Mouse (Mus musculus) kidney, embryonic 14.5 days (tissue): Measurements from ENCODE around the gene Shisa6. TPM values are rescaled to one million over a fixed set of nuclear protein-coding genes. Genes with fewer than 3 reads are reported as not detected.

Source experiments
- ATAC-seq: fragments of 200-750 bp; cut with Nextera tagmentation; 2 replicates; pipeline ENCODE4 v1.8.0; 2017; ENCODE audit warnings: moderate number of reproducible peaks, mild to moderate bottlenecking, moderate TSS enrichment, moderate library complexity; ENCODE audit not compliant: low FRiP score, low TSS enrichment
- H3K27ac ChIP-seq: fragments of 300-500 bp; sonication (generic); 2 replicates; pipeline ENCODE4 v1.5.1; 2014; ENCODE audit warnings: low read depth, mild to moderate bottlenecking, low read length, moderate library complexity, mixed read lengths
- H3K27me3 ChIP-seq: fragments of 300-500 bp; sonication (generic); 2 replicates; pipeline ENCODE4 v1.6.1; 2014; ENCODE audit warnings: mild to moderate bottlenecking, low read length; ENCODE audit not compliant: control insufficient read depth, insufficient read depth
- H3K36me3 ChIP-seq: fragments of 300-500 bp; sonication (generic); 2 replicates; pipeline ENCODE4 v1.6.1; 2014; ENCODE audit warnings: low read length, mixed read lengths; ENCODE audit not compliant: control insufficient read depth, insufficient read depth
- H3K4me1 ChIP-seq: fragments of 300-500 bp; sonication (generic); 2 replicates; pipeline ENCODE4 v1.6.1; 2014; ENCODE audit warnings: low read length, mixed read lengths; ENCODE audit not compliant: control insufficient read depth, insufficient read depth
- H3K4me2 ChIP-seq: fragments of 300-500 bp; sonication (generic); replicated peaks from 2 replicates; pipeline ENCODE4 v1.6.1; 2014; ENCODE audit warnings: low read depth, mild to moderate bottlenecking, low read length
- H3K4me3 ChIP-seq: fragments of 300-500 bp; sonication (generic); 2 replicates; pipeline ENCODE4 v1.5.1; 2014; ENCODE audit warnings: mild to moderate bottlenecking, low read length
- H3K9ac ChIP-seq: fragments of 300-500 bp; sonication (generic); 2 replicates; pipeline ENCODE4 v1.6.1; 2014; ENCODE audit warnings: low read depth, mild to moderate bottlenecking, low read length, moderate library complexity
- H3K9me3 ChIP-seq: fragments of 300-500 bp; sonication (generic); 2 replicates; pipeline ENCODE4 v1.6.1; 2016; ENCODE audit warnings: low read length; ENCODE audit not compliant: control insufficient read depth
- WGBS: fragments of 180-500 bp; shearing (Covaris S2); extraction: QIAGEN DNeasy Blood & Tissue Kit; methylation state at CpG from one replicate; pipeline ENCODE4 v1.1.7; 2014; 5-methylcytosine and 5-hydroxymethylcytosine counted together
- polyA plus RNA-seq: library from polyadenylated mRNA; unstranded; fragments of >200 nt; fragmentation: Nextera tagmentation; extraction: Ambion mirVana; gene quantifications from 2 replicates; pipeline ENCODE4 v1.2.1, GENCODE M21; 2014

The Shisa6 gene
- polyA plus RNA-seq, 1 experiment from 2014 or later = 0.20 TPM

- Histone ChIP-seq H3K4me2 (no peak overlapping the region), H3K4me3 (no peak overlapping the region), H3K9ac (no peak overlapping the region), H3K27me3 (no peaks in the 10 kb centered on the region), H3K4me1 (no peaks in the 10 kb centered on the region), H3K9me3 (no peaks in the 10 kb centered on the region), H3K27ac (no peak overlapping the region), H3K36me3 (no peaks in the 10 kb centered on the region)
- 89% methylated on average over 4 of the region's 4 CpGs for WGBS
- no peak for ATAC-seq
Measured at GRCm38 (mm10) chr11:66534291-66534690, 8.5 kb upstream of the Shisa6 start.

- Histone ChIP-seq H3K4me3 (no peak overlapping the region), H3K36me3 (no peaks in the 10 kb centered on the region), H3K4me1 (no peaks in the 10 kb centered on the region), H3K9me3 (no peaks in the 10 kb centered on the region), H3K27ac (no peak overlapping the region), H3K9ac (no peak overlapping the region), H3K4me2 (no peak overlapping the region), H3K27me3 (peaks cover 56% of the 10 kb centered on the region)
- ATAC-seq = no peak
Measured at GRCm38 (mm10) chr11:66528146-66528545, 2.4 kb upstream of the Shisa6 start.

- Histone ChIP-seq H3K9me3 (no peaks in the 10 kb centered on the region), H3K27me3 (peaks cover 62% of the 10 kb centered on the region), H3K36me3 (no peaks in the 10 kb centered on the region), H3K4me2 (no peak overlapping the region), H3K27ac (no peak overlapping the region), H3K9ac (no peak overlapping the region), H3K4me3 (no peak overlapping the region; the same call in 1 of the 2 replicates), H3K4me1 (no peaks in the 10 kb centered on the region)
- WGBS = 0% methylated on average over 5 of the region's 5 CpGs
- peak; percentile 48; the same call in 1 of the 2 replicates for ATAC-seq
Measured at GRCm38 (mm10) chr11:66527343-66527742, 1.6 kb upstream of the Shisa6 start.

- Histone ChIP-seq H3K4me2 (peak overlapping the region; percentile 91), H3K36me3 (no peaks in the 10 kb centered on the region), H3K27me3 (peaks cover 62% of the 10 kb centered on the region), H3K4me1 (no peaks in the 10 kb centered on the region), H3K27ac (no peak overlapping the region), H3K9me3 (no peaks in the 10 kb centered on the region), H3K4me3 (peak overlapping the region; percentile 53), H3K9ac (no peak overlapping the region)
- WGBS = 5% methylated on average over 5 of the region's 5 CpGs
- peak; percentile 40; the same call in 1 of the 2 replicates for ATAC-seq
Measured at GRCm38 (mm10) chr11:66526981-66527320, 1.2 kb upstream of the Shisa6 start.

- WGBS = under 1% methylated on average over 94 of the region's 126 CpGs
- H3K36me3 ChIP-seq = no peaks in the 10 kb centered on the region
- H3K4me1 ChIP-seq = no peaks in the 10 kb centered on the region
- peak overlapping the region; percentile 91 for H3K4me2 ChIP-seq
- peak overlapping the region; percentile 53 for H3K4me3 ChIP-seq
- no peak overlapping the region for H3K27ac ChIP-seq
- peaks cover 67% of the 10 kb centered on the region for H3K27me3 ChIP-seq
- peak; percentile 50 for ATAC-seq
- H3K9me3 ChIP-seq = no peaks in the 10 kb centered on the region
- peak overlapping the region; percentile 51 for H3K9ac ChIP-seq
Measured at GRCm38 (mm10) chr11:66526046-66526980, 549 bp upstream of the Shisa6 start.

- WGBS = 44% methylated on average over 4 of the region's 4 CpGs
- no peak overlapping the region for H3K4me3 ChIP-seq
- no peaks in the 10 kb centered on the region for H3K9me3 ChIP-seq
Measured at GRCm38 (mm10) chr11:66524251-66524650, 1.5 kb downstream of the Shisa6 start.

GRCm38 (mm10) chr11:66522376-66522775 lies 3.4 kb downstream of the Shisa6 start:
- no peaks in the 10 kb centered on the region for H3K4me1 ChIP-seq
- WGBS = 69% methylated on average over 4 of the region's 4 CpGs
- no peak overlapping the region for H3K4me3 ChIP-seq
- H3K27me3 ChIP-seq = peaks cover 53% of the 10 kb centered on the region
- no peak overlapping the region for H3K27ac ChIP-seq
- no peak overlapping the region for H3K9ac ChIP-seq
- no peaks in the 10 kb centered on the region for H3K9me3 ChIP-seq
- H3K36me3 ChIP-seq = no peaks in the 10 kb centered on the region
- ATAC-seq = no peak
- no peak overlapping the region for H3K4me2 ChIP-seq

More at GRCm38 (mm10) chr11:66524251-66524650, 1.5 kb downstream of the Shisa6 start:
- Histone ChIP-seq H3K27me3 (peaks cover 67% of the 10 kb centered on the region), H3K4me2 (no peak overlapping the region), H3K27ac (no peak overlapping the region), H3K4me1 (no peaks in the 10 kb centered on the region), H3K36me3 (no peaks in the 10 kb centered on the region), H3K9ac (no peak overlapping the region)
- no peak for ATAC-seq

GRCm38 (mm10) chr11:66519386-66519785 lies 6.4 kb downstream of the Shisa6 start:
- H3K4me2 ChIP-seq = no peak overlapping the region
- no peak overlapping the region for H3K9ac ChIP-seq
- H3K4me3 ChIP-seq = no peak overlapping the region
- 60% methylated on average over 6 of the region's 6 CpGs for WGBS
- H3K4me1 ChIP-seq = no peaks in the 10 kb centered on the region
- no peaks in the 10 kb centered on the region for H3K36me3 ChIP-seq
- H3K9me3 ChIP-seq = no peaks in the 10 kb centered on the region
- H3K27me3 ChIP-seq = peaks cover 23% of the 10 kb centered on the region
- no peak for ATAC-seq
- no peak overlapping the region for H3K27ac ChIP-seq

- Histone ChIP-seq H3K27ac (no peak overlapping the region), H3K9ac (no peak overlapping the region), H3K27me3 (no peaks in the 10 kb centered on the region), H3K36me3 (no peaks in the 10 kb centered on the region), H3K4me1 (no peaks in the 10 kb centered on the region), H3K9me3 (no peaks in the 10 kb centered on the region), H3K4me3 (no peak overlapping the region), H3K4me2 (no peak overlapping the region)
- ATAC-seq = no peak
- WGBS = 66% methylated on average over 5 of the region's 5 CpGs
Measured at GRCm38 (mm10) chr11:66514346-66514745, 11.4 kb downstream of the Shisa6 start.
